Mouse (Mus musculus): ENCODE measurements around the gene Spocd1.
"Not testable (repeated sequence)": the region's sequence is repeated elsewhere in the genome, so short reads cannot be mapped to it uniquely, and the experiment has no call there.

Gene Spocd1

GRCm38 (mm10) chr4:129928949-129929348, at the start of gene Spocd1:
Gene Spocd1 (plus strand): TSS chr4:129929249.
- DNase-seq (ENCODE audit: low spot score in 2 of 2), result no peak

- DNase-seq (ENCODE audit: low spot score in 2 of 2), result no peak
Measured at GRCm38 (mm10) chr4:129880615-129881014, 48.4 kb upstream of the Spocd1 start.

DNA sequence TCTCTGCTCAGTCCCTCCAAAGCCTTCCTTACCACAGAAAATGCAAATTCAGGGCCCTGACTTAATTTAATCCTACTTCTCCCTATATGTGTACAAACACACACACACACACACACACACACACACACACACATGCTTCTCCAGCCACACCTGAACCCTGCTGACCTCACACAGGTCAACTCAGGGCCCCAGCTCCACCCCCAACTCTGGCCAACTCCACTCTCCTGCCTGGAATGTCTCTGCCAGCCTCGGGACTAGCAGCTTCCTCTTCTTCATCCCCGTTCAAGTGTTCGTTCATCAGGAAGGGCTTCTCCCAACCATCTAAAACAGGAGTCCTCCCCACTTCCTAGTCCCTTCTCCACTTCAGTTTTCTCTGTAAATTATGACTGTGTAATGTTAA, 47.4 kb upstream of the Spocd1 start:
- no peak for DNase-seq (ENCODE audit: low spot score in 2 of 2)

- peak; percentile 34 to 57 for DNase-seq (ENCODE audit: low spot score in 2 of 2)
Measured at GRCm38 (mm10) chr4:129882555-129883293, 46.3 kb upstream of the Spocd1 start.

DNA sequence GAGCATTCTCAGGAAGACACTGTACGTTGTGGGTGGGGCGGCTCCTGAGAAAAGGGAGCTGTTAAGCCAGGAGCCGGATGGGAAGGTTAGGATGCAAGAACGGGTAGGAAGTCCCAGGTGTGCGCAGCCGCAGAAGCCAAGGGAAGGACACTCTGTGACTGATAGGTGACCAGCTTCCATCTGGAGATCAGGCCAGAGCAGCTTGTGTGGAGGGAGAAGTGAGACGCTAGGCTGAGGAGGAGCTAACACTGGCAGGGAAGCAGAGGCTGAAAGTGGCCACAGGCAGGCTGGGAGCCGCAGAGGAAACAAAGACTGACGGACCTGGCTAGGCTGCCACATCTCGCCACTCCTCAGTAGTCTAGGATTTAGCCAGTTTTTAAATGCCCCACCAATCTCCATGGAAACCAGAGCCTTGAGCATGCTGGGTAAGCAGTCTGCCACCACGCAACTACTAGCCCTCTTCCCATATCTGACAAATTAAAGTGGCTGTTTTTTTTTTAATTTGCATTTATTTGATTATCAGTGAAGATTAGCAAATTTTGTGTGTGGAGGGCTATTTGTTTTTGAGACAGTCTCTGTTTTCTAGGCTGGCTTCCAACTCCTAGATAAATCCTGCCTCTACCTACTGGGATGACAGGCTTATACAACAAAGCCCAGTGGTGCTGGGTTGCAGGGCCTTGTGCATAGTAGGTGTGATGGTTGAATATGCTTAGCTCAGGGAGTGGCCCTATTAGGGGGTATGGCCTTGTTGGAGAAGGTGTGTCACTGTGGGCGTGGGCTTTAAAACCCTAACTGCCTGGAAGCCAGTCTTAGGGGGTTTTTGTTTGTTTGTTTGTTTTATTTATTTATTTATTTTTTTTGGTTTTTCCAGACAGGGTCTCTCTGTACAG, 44.8 kb upstream of the Spocd1 start:
- DNase-seq (ENCODE audit: low spot score in 2 of 2), result peak in 1 of 2 experiments; percentile 21

- DNase-seq (ENCODE audit: low spot score in 2 of 2), result no peak
Measured at GRCm38 (mm10) chr4:129889661-129890060, 39.4 kb upstream of the Spocd1 start.

DNA sequence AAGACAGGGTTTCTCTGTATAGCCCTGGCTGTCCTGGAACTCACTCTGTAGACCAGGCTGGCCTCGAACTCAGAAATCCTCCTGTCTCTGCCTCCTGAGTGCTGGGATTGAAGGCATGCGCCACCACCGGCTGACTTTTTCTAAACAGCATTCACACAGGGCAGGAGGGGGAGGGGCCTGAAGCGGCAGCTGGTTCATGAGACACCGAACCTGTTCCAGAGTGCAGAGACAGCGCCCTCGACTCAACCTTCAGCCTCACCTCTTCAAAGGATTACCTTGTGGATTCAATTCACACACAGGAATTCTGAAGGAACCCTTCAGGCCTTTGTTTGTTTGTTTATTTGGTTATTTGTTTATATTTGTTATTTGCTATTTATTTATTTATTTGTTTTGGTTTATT, 39.0 kb upstream of the Spocd1 start:
- DNase-seq (ENCODE audit: low spot score in 2 of 2), result no peak

DNA sequence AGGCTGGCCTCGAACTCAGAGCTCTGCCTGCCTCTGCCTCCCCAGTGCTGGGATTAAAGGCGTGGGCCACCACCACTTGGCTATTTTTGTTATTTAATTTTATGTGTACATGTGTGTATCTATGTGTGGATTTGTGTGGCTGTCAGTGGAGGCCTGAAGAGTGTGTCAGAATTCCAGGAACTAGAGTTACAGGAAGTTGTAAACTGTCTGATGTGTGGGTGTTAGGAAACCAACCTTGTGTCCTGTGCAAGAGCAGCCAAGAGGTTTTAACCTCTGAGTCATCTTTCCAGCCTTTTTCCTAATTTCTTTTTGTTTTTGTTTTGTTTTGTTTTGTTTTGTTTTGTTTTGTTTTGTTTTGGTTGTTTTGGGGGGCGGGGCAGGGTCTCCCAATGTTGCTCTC, 34.2 kb upstream of the Spocd1 start:
- DNase-seq (ENCODE audit: low spot score in 2 of 2), result no peak

GRCm38 (mm10) chr4:129898815-129899214, 30.2 kb upstream of the Spocd1 start:
- DNase-seq (ENCODE audit: low spot score in 2 of 2), result not testable (repeated sequence)

- no peak for DNase-seq (ENCODE audit: low spot score in 2 of 2)
Measured at GRCm38 (mm10) chr4:129902394-129902793, 26.7 kb upstream of the Spocd1 start.

DNA sequence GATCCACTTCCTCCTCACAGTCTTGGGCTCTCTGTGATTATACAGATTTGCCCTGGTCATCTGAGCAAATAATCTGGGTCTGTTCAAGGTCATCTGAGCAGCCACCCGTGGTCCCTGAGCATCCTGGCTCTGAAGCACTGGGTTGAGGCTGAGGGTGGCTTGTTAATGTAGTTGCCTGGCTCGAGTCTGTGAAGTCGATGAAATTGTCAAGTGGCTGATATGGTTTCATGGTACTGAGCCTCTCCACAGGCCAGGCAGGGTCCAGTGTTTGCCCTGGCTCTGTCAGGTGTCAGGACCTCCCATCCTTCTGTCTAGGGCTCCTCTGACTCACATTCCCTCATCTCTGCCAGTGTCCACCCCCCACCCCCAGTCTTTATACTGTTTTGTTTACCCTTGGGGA, 25.5 kb upstream of the Spocd1 start:
- no peak for DNase-seq (ENCODE audit: low spot score in 2 of 2)

- DNase-seq (ENCODE audit: low spot score in 2 of 2), result no peak
Measured at GRCm38 (mm10) chr4:129905032-129905431, 24.0 kb upstream of the Spocd1 start.

GRCm38 (mm10) chr4:129906016-129906415, 23.0 kb upstream of the Spocd1 start:
- DNase-seq (ENCODE audit: low spot score in 2 of 2), result no peak

DNA sequence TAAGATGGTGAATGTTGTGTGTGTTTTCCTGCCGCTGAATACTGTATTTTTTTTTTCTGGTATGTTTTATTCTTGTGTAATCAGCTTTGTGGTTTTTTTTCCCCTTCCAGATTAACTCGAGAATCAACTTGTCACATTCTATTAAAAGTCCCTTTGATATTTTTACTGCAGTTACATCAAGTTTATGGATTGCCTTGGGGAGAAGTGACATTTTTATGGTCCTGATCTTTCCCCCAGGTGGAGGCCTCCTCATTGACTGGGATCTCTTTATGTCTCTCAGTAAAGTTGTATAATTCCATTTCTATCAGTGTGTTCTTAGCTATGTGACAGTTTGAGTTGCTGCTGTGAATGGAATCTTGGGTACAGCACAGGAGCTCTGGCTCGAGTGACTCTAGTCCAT, 20.2 kb upstream of the Spocd1 start:
- no peak for DNase-seq (ENCODE audit: low spot score in 2 of 2)

GRCm38 (mm10) chr4:129909261-129909731, 19.8 kb upstream of the Spocd1 start:
- DNase-seq (ENCODE audit: low spot score in 2 of 2), result no peak

DNA sequence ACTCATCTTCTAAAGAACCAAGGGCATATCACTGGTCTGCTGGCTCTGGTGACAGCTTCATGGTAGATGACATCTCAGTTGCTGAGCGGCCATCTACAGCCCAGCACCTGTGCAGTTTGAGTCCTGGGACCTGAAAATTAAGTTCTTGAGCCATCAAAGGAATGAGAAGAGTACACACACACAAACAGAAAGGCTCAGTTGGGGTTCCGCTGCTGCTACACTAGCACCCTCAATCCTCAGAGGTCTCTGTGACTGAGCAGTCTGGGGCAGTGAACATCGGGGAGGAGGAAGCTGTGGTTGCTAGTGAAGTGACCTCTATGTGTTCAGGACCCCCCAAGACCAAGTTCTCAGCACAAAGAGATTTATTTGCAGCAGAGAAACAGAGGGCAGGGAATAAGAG, 16.1 kb upstream of the Spocd1 start:
- no peak for DNase-seq (ENCODE audit: low spot score in 2 of 2)

DNA sequence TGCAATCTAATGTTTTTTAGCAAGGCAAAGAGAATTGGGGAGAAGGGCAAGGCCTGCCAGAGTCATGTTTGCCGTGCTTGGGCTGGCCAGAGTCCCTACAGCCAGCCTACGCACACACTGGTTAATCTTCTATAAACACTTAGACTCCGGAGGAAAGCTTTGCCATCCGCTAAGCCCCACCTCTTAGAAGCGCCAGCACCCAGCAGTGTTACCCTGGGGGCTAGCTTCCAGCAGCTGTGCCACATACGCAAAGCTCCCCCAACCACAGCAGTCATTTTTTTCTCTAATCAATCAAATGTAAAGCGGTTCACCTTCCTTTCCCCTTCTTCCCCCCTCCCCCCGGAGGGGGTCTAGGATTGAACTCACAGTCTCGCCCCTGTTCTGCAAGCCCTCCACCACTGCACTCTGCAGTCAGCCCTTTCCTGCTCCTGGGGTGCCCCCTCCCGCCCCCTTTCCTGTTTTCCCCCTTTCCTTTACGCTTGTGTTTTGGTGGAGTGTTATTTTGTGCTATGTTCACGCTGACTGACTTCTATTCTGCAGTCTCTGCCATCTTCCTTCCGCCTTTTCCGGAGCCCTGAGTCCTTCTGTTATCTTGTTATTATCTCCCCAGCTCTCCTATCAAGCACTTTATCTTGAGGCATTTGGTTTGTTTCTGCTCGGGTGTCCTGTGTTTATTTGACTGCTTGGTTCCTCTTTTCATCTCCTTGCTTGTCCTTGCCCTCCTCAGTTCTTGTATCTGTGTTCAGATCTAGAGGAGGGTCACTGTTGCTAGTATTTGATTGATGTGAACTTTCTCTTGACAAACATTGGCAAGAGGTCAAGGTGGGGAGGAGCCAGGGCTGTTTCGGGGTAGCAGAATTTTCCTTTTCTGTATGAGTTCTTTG, 15.0 kb upstream of the Spocd1 start:
- DNase-seq (ENCODE audit: low spot score in 2 of 2), result peak; percentile 39 to 66

- DNase-seq (ENCODE audit: low spot score in 2 of 2), result no peak
Measured at GRCm38 (mm10) chr4:129914686-129915085, 14.4 kb upstream of the Spocd1 start.

GRCm38 (mm10) chr4:129915349-129915988, 13.6 kb upstream of the Spocd1 start:
- no peak for DNase-seq (ENCODE audit: low spot score in 2 of 2)

DNA sequence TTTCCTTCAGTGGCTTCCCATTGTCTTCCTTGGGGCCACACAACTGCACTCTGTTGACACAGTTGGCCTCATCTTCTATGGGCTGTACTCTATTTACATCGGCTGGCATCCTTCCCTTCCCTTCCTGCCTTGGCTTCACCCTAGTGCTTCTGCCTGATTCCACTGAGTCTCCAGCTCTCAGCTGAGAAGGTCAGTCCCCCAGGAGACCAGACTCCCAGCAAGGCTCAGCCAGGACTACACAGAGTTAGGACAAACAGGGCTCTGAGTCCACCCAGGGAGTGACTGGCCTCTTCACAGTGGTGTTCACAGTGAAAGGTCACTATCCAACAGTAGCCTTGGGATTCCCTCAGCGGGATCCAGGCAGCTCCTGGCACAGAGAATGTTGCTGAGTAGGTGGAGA, 12.9 kb upstream of the Spocd1 start:
- DNase-seq (ENCODE audit: low spot score in 2 of 2), result no peak

GRCm38 (mm10) chr4:129917016-129917603, 11.9 kb upstream of the Spocd1 start:
- no peak for DNase-seq (ENCODE audit: low spot score in 2 of 2)
